Mouse (Mus musculus) erythroid progenitor cell, adult 5-6 weeks (primary cell): ENCODE data around the gene Mast3. TPM values are rescaled to one million over a fixed set of nuclear protein-coding genes. Genes with fewer than 3 reads are reported as not detected.
A peak's percentile ranks its signal among the peaks of the same experiment; 100 is the strongest.
"Not testable (repeated sequence)": the region's sequence is repeated elsewhere in the genome, so short reads cannot be mapped to it uniquely, and the experiment has no call there.

Experiments used
- ATAC-seq: replicated peaks from 2 replicates; pipeline ENCODE4 v1.8.0; 2016; ENCODE audit warnings: moderate number of reproducible peaks, mild to moderate bottlenecking, moderate TSS enrichment, inconsistent platforms; ENCODE audit not compliant: poor library complexity, low FRiP score, severe bottlenecking
- total RNA-seq, 2 experiments: library from RNA; stranded (forward) in 1 of 2; stranded (reverse) in 1 of 2; fragments of 150-400 nt in 1 of 2; fragments of 186-747, 209-891 nt in 1 of 2; gene quantifications; 2 replicates each; pipeline versions ENCODE4 v1.2.3 to v1.2.4; 2015 to 2017; ENCODE audit warnings: low replicate concordance in 2 of 2

The Mast3 gene
- total RNA-seq, 2 experiments from 2014 or later: 3.0 to 13.4 TPM

- peak; percentile 5; the same call in 1 of the 2 replicates for ATAC-seq
These were observed 34.0 kb upstream of the Mast3 start for GRCm38 (mm10) chr8:70838654-70839407.

- no peak for ATAC-seq
These were observed 31.8 kb upstream of the Mast3 start for GRCm38 (mm10) chr8:70836666-70837065.

GRCm38 (mm10) chr8:70834071-70834470 is 29.2 kb upstream of the Mast3 start:
- no peak for ATAC-seq

DNA sequence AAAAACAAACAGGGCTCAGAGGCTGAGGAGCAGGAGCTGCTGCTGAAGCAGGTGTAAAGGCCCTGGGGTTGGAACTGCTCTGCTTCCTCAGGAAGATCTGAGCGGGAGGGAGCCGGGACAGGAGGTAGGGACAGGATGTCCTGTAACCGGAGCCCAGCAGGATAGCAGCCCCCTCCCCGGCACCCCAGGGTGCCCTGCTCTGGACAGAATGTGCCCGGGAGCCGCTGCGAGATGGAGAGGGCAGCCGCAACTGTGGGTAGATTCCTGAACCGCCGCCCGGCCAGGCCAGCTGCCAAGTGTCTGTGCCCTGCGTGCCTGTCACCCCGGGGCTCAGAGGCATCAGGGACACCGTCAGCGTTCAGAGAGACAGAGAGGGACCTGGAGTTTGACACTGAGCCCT is 28.7 kb upstream of the Mast3 start:
- ATAC-seq: peak; percentile 20; the same call in 1 of the 2 replicates

DNA sequence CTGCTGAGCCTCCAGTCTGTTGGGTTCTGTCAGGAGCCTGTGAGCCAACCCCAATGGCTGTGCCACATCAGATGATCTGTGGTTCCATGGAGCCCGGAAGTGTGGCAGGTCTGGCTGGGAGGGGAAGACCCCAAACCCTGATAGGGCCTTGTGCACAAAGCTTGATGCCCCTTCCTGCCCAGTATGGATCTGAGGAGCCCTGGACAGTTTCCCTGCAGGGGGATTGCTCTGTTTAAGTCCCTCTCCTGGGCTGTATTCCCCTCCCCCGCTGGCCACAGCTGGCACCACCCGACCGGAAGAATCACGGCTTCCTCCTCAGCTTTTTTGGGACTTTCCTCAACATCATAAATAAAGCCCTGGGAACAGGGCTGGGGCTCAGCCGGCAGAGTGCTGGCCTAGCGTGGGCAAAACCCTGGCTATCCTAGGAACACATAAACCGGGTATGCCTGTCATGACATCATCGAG is 28.2 kb upstream of the Mast3 start:
- no peak for ATAC-seq

GRCm38 (mm10) chr8:70832371-70832770 is 27.5 kb upstream of the Mast3 start:
- no peak for ATAC-seq

DNA sequence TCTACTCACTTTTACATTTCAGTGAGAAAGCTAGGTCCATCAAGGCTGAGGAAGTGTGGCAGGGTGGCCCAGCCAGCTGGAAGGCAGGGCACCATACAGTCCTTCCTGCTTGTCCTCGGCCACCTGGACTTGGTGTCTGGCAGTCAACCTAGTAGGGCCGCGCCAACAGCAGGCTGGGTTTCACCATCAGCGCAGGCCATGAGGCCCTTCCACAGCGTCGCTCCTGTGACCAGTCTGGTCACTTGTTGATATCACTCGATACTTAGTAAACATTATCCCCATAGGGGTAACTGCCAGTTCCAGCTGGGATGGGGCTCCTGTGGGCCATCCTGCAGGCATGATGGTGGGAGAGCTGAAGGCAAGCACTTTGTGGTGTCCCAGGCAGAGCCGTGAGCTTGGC is 26.7 kb upstream of the Mast3 start:
- no peak for ATAC-seq

- ATAC-seq: no peak
These were observed 22.9 kb upstream of the Mast3 start for GRCm38 (mm10) chr8:70827796-70828195.

DNA sequence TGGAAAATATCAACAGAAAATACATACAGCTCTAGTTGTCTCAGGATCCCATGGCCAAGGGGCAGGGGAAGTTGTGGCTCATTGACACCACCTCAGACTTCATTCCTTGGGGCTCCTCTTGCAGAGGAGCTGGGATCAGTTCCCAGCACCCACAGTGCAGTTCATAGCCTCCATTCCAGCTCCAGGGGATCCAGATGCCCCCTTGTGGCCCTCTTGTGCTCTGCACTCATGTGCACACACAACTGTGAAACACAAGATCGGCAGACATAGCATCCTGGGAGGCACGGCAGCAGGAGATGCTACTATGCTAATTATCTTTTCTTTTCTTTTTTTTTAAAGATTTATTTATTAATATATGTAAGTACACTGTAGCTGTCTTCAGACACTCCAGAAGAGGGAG is 22.2 kb upstream of the Mast3 start:
- ATAC-seq: no peak

GRCm38 (mm10) chr8:70825816-70826215 is 21.0 kb upstream of the Mast3 start:
- no peak for ATAC-seq

- no peak for ATAC-seq
These were observed 18.9 kb upstream of the Mast3 start for GRCm38 (mm10) chr8:70823802-70824201.

DNA sequence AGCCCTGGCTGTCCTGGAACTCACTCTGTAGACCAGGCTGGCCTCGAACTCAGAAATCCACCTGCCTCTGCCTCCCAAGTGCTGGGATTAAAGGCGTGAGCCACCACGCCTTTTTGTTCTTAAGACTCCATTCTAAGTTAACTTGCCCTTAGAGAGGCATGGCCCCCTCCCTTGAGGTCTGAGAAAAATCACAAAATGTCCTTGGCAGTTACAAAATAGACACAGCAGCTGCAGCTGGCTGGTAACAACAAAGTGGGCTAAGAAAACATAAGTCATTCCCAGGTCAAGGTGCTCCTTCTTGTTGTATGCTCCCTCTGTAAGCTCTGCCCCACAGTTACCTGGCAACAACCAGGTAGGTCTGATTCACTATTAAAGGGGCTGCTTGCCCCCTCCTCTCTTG is 17.7 kb upstream of the Mast3 start:
- not testable (repeated sequence) for ATAC-seq

- ATAC-seq: 0 out of 2 replicates have a peak, but pooled peaks have one; percentile 13
These were observed 17.1 kb upstream of the Mast3 start for GRCm38 (mm10) chr8:70821992-70822391.

GRCm38 (mm10) chr8:70821399-70821962 is 16.6 kb upstream of the Mast3 start:
- ATAC-seq: peak; percentile 80

DNA sequence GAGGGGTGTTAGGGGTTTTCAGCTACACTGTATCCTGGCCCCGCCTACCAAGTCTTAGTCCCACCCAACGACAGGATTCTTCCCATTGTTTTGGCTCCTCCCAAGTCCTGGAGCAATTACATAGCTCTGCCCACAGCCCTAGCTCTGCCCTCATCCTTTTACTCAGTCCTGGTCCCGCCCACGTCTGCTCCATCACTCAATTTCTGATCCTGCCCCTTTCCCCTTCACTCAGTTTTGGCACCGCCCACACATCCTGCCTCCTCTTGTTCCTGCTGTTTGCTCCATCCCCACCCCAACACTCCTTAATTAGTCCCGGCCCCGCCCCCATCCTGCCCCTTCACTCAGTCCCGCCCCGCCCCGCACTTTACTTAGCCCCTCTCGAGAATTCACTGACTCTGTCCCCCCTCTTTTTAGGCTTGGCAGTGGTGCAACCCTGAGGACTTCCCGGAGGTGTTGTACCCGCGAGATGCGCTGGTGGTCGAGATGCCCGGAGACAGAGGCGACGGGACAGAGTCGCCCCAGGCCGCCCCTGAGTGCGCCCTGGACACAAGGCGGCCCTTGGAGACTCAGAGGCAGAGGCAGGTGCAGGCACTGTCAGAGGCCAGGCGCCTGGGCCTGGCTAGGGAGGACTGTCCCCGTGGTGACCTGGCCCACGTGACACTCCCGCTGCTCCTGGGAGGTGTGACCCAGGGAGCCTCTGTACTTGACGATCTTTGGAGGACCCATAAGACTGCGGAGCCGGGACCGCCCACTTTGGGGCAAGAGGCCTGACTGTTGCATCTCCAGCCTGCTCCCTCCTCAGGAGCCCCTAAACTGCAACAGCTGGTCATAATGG is 15.5 kb upstream of the Mast3 start:
- ATAC-seq: 0 out of 2 replicates have a peak, but pooled peaks have one; percentile 5

- no peak for ATAC-seq
These were observed 11.8 kb upstream of the Mast3 start for GRCm38 (mm10) chr8:70816679-70817078.

DNA sequence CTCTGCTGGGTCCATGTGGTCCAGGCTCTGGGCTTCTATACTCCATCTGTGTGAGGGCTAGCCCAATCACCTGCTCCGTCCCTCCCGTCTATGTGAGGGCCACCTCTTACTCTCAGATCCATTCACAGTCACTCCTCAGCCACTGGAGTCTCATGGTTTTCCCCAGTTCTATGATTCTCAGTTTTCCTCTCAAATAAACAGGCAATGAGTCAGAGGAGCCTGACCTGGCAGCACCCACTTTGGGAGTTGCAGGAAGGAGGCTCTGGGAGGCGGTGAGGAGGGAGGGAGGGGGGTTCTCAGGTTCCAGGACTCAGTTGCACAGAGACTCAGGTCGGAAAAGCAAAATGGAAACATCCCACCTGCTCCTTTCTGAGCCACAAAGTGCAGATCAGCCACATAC is 8.0 kb upstream of the Mast3 start:
- ATAC-seq: no peak

- ATAC-seq: no peak
These were observed 7.2 kb upstream of the Mast3 start for GRCm38 (mm10) chr8:70812055-70812454.

- ATAC-seq: no peak
These were observed 6.3 kb upstream of the Mast3 start for GRCm38 (mm10) chr8:70810962-70811680.
